Mouse (Mus musculus) ZHBTc4 (cell line): ENCODE results near the gene Nbl1.
A peak's percentile ranks its signal among the peaks of the same experiment; 100 is the strongest.

ENCODE experiments used
- DNase-seq: peaks from one replicate; pipeline ENCODE4 v3.0.0-alpha.2; 2011; ENCODE audit warnings: low read depth, low spot score

Gene Nbl1

DNA sequence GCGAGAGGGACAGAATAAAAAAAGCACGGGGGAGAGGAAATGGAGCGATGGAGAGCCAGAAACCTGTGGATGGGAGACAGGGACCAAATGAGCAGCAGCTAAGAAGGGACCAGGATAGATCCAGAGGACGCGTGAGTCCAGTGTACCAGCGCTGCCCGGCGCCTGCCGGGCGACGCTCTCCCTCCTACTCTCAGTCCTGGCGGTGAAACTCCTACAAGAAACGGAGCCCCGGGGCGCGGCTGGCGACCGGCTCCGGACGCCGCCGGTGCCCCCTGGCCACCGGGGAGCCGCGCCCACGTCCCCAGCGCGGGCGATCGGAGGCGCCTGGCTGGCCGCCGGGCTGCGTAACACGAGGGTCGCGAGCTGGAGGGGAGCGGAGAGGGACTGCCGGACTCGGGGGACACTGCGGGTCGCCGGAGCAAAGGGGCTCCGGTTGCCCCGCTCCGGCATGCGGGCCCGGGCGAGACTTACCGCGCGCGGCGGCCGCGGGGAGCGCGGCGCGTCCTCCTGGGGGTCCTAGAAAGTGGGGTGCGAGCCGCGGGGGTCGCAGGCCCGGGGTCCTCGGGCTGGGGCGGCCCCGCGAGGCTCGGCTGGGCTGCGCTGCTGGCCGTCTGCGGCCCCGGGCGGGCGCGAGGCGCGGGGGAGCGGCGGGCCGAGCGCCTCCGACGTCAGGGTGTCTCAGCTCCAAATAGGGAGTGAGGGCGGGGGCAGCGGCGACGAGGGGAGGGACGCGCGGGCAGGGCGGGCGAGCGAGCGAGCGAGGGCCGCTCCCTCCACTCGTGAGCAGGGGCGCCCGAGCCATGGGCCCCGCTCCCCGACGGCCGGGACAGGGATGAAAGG is at the start of gene Nbl1:
Gene Nbl1, minus strand, starts transcription at position 638 of the 840 bp plus-strand sequence.
- DNase-seq, result peak; percentile 27

- peak; percentile 80 for DNase-seq
These were observed 49.0 kb upstream of the Nbl1 start for GRCm38 (mm10) chr4:139141785-139142184.

GRCm38 (mm10) chr4:139140267-139140666 is 47.5 kb upstream of the Nbl1 start:
- no peak for DNase-seq

DNA sequence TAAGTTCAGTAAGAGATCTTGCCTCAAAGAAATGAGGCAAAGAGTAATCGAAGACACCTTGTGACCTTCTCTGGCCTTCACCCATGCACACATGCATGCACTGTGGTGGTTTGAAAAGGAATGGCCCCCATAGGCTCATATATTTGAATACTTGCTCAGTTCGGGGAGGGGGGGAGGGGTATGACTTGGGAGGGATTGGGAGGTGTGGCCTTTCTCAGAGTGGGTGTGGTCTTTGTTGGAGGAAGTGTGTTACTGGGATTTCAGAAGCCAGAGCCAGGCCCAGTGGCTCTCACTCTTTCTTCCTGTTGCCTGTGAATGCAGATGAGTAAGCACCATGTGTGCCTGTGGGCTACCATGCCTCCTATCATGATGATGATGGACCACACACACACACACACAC is 43.2 kb upstream of the Nbl1 start:
- DNase-seq, result peak; percentile 75

- DNase-seq, result no peak
These were observed 40.3 kb upstream of the Nbl1 start for GRCm38 (mm10) chr4:139133109-139133508.

- DNase-seq, result no peak
These were observed 39.3 kb upstream of the Nbl1 start for GRCm38 (mm10) chr4:139131858-139132672.

- peak; percentile 99 for DNase-seq
These were observed 38.1 kb upstream of the Nbl1 start, which contains the start of gene Minos1 for GRCm38 (mm10) chr4:139130701-139131549. TSS of gene Minos1 (minus strand) at chr4:139131113.

DNA sequence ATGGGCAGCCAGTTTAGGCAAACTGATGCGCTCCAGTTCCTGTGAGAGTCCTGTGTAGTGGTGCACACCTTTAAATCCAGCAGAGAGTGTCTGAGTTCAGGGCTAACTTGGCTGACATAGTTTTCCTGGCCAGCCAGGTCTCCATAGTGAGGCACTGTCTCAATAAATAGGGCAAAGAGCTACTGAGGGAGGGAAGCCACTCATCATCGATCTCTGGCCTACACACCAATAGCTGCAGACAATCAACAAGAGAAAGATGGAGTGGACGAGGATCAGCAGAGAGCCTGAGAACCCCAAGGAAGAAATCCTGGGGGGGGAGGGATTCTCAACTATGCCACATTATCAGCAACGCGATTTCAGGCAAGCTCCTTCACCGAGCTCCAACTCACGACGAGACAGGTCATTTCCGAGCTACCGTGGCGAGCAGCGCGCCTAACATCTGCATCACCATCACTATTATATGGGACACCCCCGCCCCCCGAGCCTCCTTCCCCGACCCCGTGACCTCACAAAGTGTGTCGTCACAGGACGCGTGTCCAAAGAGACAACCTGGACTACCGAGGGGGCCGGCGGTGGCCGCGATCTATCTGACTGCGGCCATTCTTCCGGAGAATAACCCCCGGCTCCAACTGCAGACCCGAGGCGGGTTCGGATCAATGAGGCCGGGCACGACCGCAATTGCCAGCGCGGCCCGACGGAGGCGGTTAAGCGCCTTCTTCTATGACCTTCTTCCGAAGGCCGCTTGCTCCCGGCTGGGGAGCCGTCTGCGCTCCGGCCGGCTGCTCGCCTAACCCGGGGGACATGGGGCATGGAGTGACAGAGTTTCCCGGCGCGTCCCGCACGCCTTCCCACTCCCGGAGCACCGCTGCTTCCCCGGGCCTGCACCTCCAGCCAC is 37.3 kb upstream of the Nbl1 start:
- DNase-seq, result peak; percentile 55

DNA sequence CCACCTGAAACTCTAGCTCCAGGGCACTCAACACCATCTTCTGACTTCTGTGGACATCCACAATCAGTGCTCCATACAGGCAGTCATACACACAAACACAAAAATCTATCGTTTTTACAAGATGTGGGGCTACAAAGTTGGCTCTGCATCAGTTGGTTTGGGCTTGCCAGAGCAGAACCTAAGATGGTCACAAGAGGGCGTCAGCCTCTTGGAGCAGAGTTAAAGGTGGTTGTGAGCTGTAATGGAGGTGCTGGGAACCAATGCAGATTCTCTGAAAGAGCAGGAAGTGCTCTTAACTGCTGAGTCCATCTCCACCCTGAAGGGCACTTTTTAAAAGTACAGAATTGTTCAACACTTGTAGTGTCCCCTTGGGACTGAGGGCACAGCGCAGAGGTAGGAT is 33.7 kb upstream of the Nbl1 start:
- peak; percentile 49 for DNase-seq

DNA sequence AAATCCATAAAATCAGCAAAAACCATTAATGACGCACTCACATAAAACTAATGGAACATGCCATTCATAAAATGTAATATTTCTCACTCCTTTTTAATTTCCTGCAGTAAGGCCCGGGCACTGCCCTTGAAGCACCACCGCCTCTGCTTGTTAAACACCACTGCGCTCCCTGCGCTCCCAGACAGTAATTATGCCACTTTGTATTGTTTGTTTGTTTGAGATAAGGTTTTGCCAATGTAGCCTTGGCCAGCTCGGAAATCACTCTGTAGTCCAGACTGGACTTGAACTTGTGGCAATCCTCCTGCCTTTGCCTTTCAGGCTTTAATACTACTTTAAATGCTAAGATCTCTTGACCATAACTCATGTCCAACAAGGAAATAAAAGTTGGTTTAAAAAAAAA is 32.1 kb upstream of the Nbl1 start:
- no peak for DNase-seq

GRCm38 (mm10) chr4:139122557-139122956 is 29.8 kb upstream of the Nbl1 start:
- no peak for DNase-seq

DNA sequence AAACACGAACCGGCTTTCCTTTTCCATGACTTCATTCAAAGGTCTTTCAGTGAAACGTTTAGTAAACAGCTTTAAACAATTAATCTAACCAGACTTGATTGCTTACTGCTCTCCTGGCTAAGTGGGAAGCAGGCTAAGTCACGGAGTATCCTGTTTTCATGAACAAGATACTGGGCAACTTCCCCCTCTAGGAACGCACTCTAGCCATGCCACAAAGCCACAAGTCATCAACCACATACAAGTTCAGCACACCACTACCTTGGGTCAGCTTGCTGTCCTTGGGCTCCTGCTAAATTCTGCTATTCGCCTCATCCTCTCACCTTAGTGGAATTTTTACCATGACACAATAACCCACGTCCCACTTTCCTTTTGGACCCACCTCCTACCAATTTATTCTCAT is 28.2 kb upstream of the Nbl1 start:
- no peak for DNase-seq

DNA sequence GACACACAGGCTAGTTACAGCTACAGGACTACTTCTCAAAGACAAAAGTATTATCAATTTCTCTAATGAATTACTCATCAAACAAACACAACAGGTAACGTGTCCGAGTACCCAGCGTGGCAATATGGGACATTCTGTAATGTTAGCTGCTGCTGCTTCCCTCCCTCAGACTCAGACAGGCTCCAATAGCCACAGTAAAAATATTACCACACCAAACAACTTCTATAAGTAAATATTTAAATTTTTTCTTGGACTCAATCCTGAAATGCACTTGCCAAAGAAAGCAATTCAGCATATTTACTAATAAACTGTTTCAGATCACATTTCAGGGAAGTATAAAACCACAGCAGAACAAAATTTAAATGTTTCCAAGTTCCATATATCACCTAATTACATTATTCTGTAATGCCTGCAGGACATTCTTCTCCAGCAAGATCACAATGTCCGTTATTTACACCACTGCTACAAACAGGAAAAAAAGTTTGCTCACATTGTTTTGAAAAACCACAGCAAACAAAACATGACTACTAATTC is 27.6 kb upstream of the Nbl1 start:
- no peak for DNase-seq

GRCm38 (mm10) chr4:139116356-139117063 is 23.7 kb upstream of the Nbl1 start:
- DNase-seq, result no peak

GRCm38 (mm10) chr4:139115721-139116120 is 22.9 kb upstream of the Nbl1 start:
- DNase-seq, result peak; percentile 82

- DNase-seq, result no peak
These were observed 19.7 kb upstream of the Nbl1 start for GRCm38 (mm10) chr4:139112482-139112881.

GRCm38 (mm10) chr4:139111421-139111820 is 18.6 kb upstream of the Nbl1 start:
- DNase-seq, result no peak

- DNase-seq, result no peak
These were observed 18.1 kb upstream of the Nbl1 start for GRCm38 (mm10) chr4:139110858-139111257.

DNA sequence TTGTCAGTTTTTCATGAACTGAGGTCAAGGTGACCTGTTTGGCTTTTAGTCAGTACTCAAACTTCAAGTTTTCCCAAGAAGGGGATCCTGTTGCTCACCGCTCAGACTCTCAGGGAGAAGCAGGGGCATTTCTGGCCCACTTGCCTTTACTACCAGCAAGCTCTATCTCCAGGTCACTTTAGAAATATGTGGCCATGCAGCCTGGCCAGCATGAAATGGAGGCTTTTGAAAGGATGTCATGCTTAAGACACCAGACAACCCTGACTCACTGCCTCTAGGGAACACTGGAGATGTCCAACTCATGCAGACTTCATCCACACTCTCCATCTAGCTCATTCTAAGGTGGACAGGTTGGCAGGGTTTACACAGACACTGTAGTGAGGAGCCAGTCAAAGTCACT is 12.7 kb upstream of the Nbl1 start:
- DNase-seq, result no peak

GRCm38 (mm10) chr4:139101546-139101945 is 8.8 kb upstream of the Nbl1 start:
- DNase-seq, result no peak
